Mouse (Mus musculus) hindbrain, embryonic 14.5 days (tissue): Measurements from ENCODE around the gene Cad. TPM values are rescaled to one million over a fixed set of nuclear protein-coding genes. Genes with fewer than 3 reads are reported as not detected.

Experiments used
- ATAC-seq: fragments of 200-750 bp; cut with Nextera tagmentation; 2 replicates; pipeline ENCODE4 v1.8.0; 2017; ENCODE audit warnings: moderate number of reproducible peaks, mild to moderate bottlenecking, moderate TSS enrichment, moderate library complexity; ENCODE audit not compliant: low FRiP score
- DNase-seq: peaks from one replicate; pipeline ENCODE4 v3.0.0-alpha.2; 2015; ENCODE audit warnings: low spot score
- H3K27ac ChIP-seq: fragments of 300-500 bp; sonication (generic); 2 replicates; pipeline ENCODE4 v1.5.1; 2014; ENCODE audit warnings: mild to moderate bottlenecking, moderate library complexity
- H3K27me3 ChIP-seq: fragments of 300-500 bp; sonication (generic); 2 replicates; pipeline ENCODE4 v1.6.1; 2014; ENCODE audit warnings: mild to moderate bottlenecking, low read length, mixed read lengths; ENCODE audit not compliant: control insufficient read depth, insufficient read depth
- H3K36me3 ChIP-seq: fragments of 300-500 bp; sonication (generic); replicated peaks from 2 replicates; pipeline ENCODE4 v1.6.1; 2014; ENCODE audit not compliant: control insufficient read depth, insufficient read depth
- H3K4me1 ChIP-seq: fragments of 300-500 bp; sonication (generic); replicated peaks from 2 replicates; pipeline ENCODE4 v1.6.1; 2014; ENCODE audit warnings: antibody characterized with exemption, low read length, mixed read lengths; ENCODE audit not compliant: control insufficient read depth, insufficient read depth
- H3K4me2 ChIP-seq: fragments of 300-500 bp; sonication (generic); replicated peaks from 2 replicates; pipeline ENCODE4 v1.6.1; 2014; ENCODE audit warnings: mild to moderate bottlenecking, moderate library complexity
- H3K4me3 ChIP-seq: fragments of 300-500 bp; sonication (generic); replicated peaks from 2 replicates; pipeline ENCODE4 v1.5.1; 2014; ENCODE audit warnings: mild to moderate bottlenecking, low read length
- H3K9ac ChIP-seq: fragments of 300-500 bp; sonication (generic); 2 replicates; pipeline ENCODE4 v1.6.1; 2014
- H3K9me3 ChIP-seq: fragments of 300-500 bp; sonication (generic); 2 replicates; pipeline ENCODE4 v1.6.1; 2016; ENCODE audit warnings: low read length; ENCODE audit not compliant: control insufficient read depth
- WGBS: fragments of 180-500 bp; shearing (Covaris S2); extraction: QIAGEN DNeasy Blood & Tissue Kit; methylation state at CpG from one replicate; pipeline ENCODE4 v1.1.7; 2014; 5-methylcytosine and 5-hydroxymethylcytosine counted together
- polyA plus RNA-seq: library from polyadenylated mRNA; unstranded; fragments of >200 nt; fragmentation: Nextera tagmentation; extraction: Ambion mirVana; gene quantifications from 2 replicates; pipeline ENCODE4 v1.2.1, GENCODE M21; 2014

Gene Cad
- polyA plus RNA-seq, 1 experiment from 2014 or later = 15.4 TPM

DNA sequence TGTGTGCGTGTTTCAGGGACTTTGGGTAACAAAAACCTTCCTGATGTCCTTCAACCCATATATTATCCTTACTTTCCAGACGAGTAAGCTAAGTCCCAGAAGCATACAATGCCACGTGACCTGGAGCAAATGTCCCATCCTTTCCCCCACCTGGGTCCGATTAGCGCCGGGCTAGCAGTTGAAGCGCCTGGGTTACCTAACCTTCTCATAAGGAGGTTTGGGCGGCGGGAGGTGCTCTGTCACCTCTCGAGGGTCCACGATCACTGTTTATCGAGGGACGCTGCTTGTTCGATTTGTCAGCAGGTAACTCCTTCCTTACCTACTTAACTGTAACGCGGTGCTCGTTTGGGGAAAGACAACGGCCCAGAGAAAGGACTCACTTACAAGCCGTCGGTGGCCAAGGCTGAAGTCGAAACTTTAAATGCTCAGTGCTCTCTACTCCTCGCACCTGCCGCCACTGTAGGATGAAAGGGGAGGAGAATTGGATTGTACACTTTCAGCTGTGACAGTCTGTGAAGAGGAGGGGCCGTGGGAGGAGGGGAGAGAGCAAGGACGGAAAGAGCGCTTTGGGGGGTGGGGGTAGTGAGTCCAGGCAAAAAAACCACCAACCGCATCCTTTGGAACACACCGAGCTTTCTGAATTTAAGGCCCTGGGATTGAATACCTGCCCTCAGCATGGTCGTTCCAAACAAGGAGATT is 39.7 kb downstream of the Cad start:
- 2% methylated on average over 29 of the region's 29 CpGs for WGBS
- Histone ChIP-seq H3K4me1 (peaks cover 33% of the 10 kb centered on the region; the same call in 1 of the 2 replicates), H3K4me3 (peak overlapping the region; percentile 58), H3K9ac (no peak overlapping the region), H3K9me3 (no peaks in the 10 kb centered on the region), H3K36me3 (no peaks in the 10 kb centered on the region), H3K27me3 (peaks cover 95% of the 10 kb centered on the region), H3K4me2 (peak overlapping the region; percentile 50), H3K27ac (no peak overlapping the region)
- ATAC-seq (no peak), DNase-seq (no peak)

DNA sequence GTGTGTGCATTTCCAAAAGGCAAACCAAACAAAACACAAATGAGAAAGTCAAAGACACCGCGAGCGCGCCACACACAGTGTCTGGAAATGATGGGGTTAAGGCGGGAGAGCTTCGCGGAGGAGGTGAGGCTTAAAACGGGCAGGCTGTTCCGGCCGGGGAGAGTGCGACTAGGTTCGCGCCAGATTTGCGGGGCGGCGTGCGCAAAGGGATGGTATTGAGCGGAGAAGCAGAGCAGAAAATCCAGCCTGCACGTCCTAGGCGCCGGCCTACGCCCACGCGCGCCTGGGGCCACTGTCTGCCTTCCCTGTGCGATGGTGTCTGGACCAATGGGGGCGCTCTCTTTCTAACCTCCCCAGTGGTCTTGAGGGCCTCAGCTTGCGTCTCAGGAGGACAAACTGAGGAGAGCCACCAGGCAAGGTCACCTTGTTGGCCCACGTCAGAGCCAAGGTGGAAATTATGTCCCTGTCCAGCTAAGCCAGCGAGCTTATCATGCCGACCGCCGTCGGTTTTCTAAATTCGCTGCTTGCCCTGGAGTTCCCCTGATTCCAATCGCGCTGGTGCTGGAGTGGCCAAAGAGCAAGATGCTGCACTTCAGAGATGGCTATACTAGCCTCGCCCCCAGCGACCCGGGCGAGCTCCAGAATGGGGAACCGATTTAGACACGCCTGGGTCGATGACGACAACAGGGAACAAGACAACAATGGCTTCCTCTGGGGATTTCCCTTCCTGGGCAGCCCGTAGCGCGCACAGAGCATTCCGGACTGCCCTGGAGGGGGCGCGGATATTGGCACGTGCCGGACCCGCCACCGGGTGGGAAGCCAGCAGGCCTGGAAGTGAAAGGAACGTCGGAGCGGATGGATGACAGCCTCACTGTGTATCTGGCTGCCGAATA is 40.5 kb downstream of the Cad start:
- peak overlapping the region; percentile 23 for H3K4me3 ChIP-seq
- H3K9ac ChIP-seq = 0 out of 2 replicates have a peak overlapping the region, but pooled peaks have one; percentile 16
- H3K27ac ChIP-seq = no peak overlapping the region
- DNase-seq = no peak
- H3K9me3 ChIP-seq = no peaks in the 10 kb centered on the region
- no peaks in the 10 kb centered on the region for H3K36me3 ChIP-seq
- ATAC-seq = no peak; the same call in 1 of the 2 replicates
- peak overlapping the region; percentile 50 for H3K4me2 ChIP-seq
- H3K27me3 ChIP-seq = peaks cover 93% of the 10 kb centered on the region
- under 1% methylated on average over 59 of the region's 59 CpGs for WGBS
- H3K4me1 ChIP-seq = peaks cover 33% of the 10 kb centered on the region; the same call in 1 of the 2 replicates

DNA sequence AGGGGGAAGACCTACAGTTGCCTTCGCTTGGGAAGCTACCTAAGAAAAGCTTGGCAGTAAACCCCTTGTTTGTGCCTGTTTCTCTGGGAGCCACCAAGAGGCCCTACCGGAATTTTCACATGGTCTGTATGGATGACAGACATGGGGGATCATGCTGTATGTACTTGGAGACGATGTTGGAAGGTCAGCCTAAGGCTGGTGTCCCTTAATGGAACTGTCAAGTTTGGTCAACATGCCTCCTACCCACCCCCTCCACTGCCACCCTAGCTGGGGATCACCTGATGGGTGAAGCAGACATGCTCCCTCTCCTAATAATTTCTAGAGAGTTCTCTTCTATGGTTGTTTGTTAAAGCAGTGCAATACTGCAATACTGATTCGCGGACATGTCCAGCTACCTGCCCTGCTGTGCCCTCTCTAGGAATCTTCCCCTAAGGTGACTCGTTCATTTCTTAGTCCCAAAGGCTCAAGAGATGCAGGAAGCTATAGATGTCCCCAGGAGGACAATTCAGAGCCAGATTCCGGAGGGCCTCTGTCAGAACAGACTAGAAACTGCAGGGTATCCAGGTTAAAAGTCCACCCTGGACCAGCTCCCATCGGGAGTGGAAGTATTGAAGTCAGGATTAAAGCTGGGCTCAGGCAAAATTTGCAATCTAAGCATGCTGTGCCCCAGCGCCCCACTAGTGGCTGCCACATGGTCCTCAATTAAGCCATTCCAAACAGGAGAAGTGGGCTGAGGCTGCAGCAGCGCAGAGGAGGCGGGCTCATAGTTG is 41.3 kb downstream of the Cad start:
- peaks cover 84% of the 10 kb centered on the region for H3K27me3 ChIP-seq
- no peaks in the 10 kb centered on the region for H3K36me3 ChIP-seq
- H3K4me2 ChIP-seq = peak overlapping the region; percentile 50
- 23% methylated on average over 11 of the region's 11 CpGs for WGBS
- no peak overlapping the region for H3K27ac ChIP-seq
- H3K9ac ChIP-seq = no peak overlapping the region
- DNase-seq (no peak), ATAC-seq (no peak)
- H3K4me3 ChIP-seq = peak overlapping the region; percentile 23
- H3K9me3 ChIP-seq = no peaks in the 10 kb centered on the region
- peaks cover 33% of the 10 kb centered on the region; the same call in 1 of the 2 replicates for H3K4me1 ChIP-seq

DNA sequence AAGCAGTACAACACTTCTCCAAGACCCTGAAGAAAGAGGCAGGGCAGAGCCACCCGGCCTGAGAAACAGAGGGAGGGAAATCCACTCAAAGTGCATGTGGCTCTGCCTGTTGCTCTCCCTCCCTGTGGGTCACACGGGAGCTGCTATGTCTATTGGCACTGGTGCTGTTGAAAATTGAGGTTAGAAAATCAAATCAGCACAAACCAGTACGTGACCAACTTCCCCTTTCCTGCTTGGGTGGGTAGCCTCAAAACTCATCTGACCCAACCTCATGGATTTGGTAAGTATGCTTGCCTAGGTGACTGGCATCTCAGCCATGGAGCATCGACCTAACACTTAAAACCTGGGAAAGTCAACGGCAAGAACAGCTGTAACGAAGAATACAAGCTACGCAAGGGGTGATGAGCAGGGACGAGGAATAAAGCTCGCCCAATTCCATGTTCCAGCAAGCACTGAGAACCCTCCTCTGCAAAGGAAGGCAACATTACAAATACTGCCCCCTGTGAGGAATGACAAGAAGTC is 51.3 kb downstream of the Cad start, which contains the start of gene Dnajc5g:
Dnajc5g (plus strand) TSS at position 472 of the 522 bp plus-strand sequence.
- no peaks in the 10 kb centered on the region for H3K27me3 ChIP-seq
- DNase-seq (no peak), ATAC-seq (no peak)
- H3K27ac ChIP-seq = no peak within 1 kb of the TSS
- no peaks in the 10 kb centered on the region for H3K4me1 ChIP-seq
- no peaks in the 10 kb centered on the region for H3K9me3 ChIP-seq
- H3K4me2 ChIP-seq = no peak within 1 kb of the TSS
- 88% methylated on average over 9 of the region's 9 CpGs for WGBS
- no peak within 1 kb of the TSS for H3K4me3 ChIP-seq
- H3K9ac ChIP-seq = no peak within 1 kb of the TSS
- H3K36me3 ChIP-seq = no peaks in the 10 kb centered on the region

- no peak for DNase-seq
- H3K4me3 ChIP-seq = no peak within 1 kb of the TSS
- 91% methylated on average over 18 of the region's 18 CpGs for WGBS
- no peak within 1 kb of the TSS for H3K27ac ChIP-seq
- ATAC-seq = no peak
- no peaks in the 10 kb centered on the region for H3K9me3 ChIP-seq
- H3K36me3 ChIP-seq = no peaks in the 10 kb centered on the region
- H3K4me1 ChIP-seq = no peaks in the 10 kb centered on the region
- H3K9ac ChIP-seq = no peak within 1 kb of the TSS
- no peaks in the 10 kb centered on the region for H3K27me3 ChIP-seq
- H3K4me2 ChIP-seq = no peak within 1 kb of the TSS
Measured at GRCm38 (mm10) chr5:31108000-31108490, 53.5 kb downstream of the Cad start, which contains the start of gene Slc30a3. Gene Slc30a3 (minus strand): TSS chr5:31108237.

DNA sequence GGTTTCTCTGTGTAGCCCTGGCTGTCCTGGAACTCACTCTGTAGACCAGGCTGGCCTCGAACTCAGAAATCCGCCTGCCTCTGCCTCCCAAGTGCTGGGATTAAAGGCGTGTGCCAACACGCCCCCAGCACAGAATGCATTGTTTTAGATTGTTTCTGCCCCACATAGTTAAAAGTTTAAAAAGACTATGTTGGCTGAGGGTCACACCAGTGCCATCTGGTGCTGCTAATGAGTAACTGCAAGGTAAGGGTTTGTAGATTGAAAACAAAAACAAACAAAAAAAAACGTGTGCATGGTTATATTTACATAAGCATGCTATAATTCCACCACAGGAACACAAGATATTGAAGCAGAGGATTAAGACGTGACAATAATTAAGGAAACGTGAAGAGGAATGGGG is 56.2 kb downstream of the Cad start:
- no peak overlapping the region for H3K9ac ChIP-seq
- 36% methylated on average over 7 of the region's 7 CpGs for WGBS
- no peaks in the 10 kb centered on the region for H3K27me3 ChIP-seq
- ATAC-seq (no peak), DNase-seq (no peak)
- H3K4me1 ChIP-seq = no peaks in the 10 kb centered on the region
- no peak overlapping the region for H3K4me2 ChIP-seq
- no peaks in the 10 kb centered on the region for H3K9me3 ChIP-seq
- H3K36me3 ChIP-seq = no peaks in the 10 kb centered on the region
- no peak overlapping the region for H3K27ac ChIP-seq
- no peak overlapping the region for H3K4me3 ChIP-seq

DNA sequence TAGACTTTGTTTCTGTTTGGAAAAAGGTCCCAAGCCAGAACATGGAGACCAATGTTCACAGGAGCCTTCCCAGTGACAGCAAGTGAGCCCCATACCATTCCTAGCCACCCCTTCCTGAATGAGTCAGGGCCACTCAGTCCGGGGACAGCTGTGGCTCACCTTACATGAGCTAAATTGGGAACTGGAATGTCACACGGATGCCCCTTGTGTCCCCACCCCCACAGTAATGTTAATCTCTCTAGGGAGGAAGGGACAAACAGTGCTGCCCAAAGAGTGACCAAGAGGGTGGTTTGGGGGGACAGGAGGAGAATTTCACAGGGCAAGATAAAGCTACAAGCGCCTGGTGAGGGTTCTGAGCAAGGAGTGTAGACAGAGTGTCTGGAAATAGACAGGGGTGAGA is 61.8 kb downstream of the Cad start, which contains the start of gene Trim54:
Trim54 (plus strand) TSS at position 359 of the 400 bp plus-strand sequence.
- Histone ChIP-seq H3K27me3 (no peaks in the 10 kb centered on the region), H3K36me3 (no peaks in the 10 kb centered on the region), H3K9ac (no peak within 1 kb of the TSS), H3K4me1 (no peaks in the 10 kb centered on the region), H3K27ac (no peak within 1 kb of the TSS), H3K4me3 (no peak within 1 kb of the TSS), H3K9me3 (no peaks in the 10 kb centered on the region), H3K4me2 (no peak within 1 kb of the TSS)
- WGBS = 57% methylated on average over 3 of the region's 3 CpGs
- DNase-seq = no peak
- ATAC-seq = no peak

DNA sequence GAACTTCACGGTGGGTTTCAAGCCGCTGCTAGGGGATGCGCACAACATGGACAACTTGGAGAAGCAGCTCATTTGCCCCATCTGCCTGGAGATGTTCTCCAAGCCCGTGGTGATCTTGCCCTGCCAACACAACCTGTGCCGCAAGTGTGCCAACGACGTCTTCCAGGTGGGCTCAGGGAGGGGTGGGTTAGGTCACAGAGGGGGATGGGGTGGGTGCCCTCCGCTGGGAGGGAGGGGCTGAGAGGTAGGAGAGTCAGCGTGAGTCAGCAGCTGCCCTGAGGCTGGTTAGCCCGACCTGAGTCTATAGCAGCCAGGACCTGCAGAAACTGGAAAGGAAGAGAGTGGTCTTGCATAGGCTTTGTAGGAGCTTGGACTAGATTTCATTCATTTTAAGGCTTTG is 62.3 kb downstream of the Cad start:
- Histone ChIP-seq H3K27me3 (no peaks in the 10 kb centered on the region), H3K4me1 (no peaks in the 10 kb centered on the region), H3K4me3 (no peak overlapping the region), H3K36me3 (no peaks in the 10 kb centered on the region), H3K9me3 (no peaks in the 10 kb centered on the region), H3K9ac (no peak overlapping the region), H3K27ac (no peak overlapping the region), H3K4me2 (no peak overlapping the region)
- ATAC-seq = no peak
- DNase-seq = no peak
- WGBS = 31% methylated on average over 10 of the region's 10 CpGs
